Mouse (Mus musculus) CH12.LX (cell line): Measurements from ENCODE around the gene Pakap.

Experiments
- CHD2 ChIP-seq: IDR thresholded peaks from 2 replicates; pipeline ENCODE4 v1.6.1; 2011; ENCODE audit warnings: low read length, improper control_type of control experiment
- CTCF ChIP-seq, 2 experiments: IDR thresholded peaks in 1 of 2; conservative IDR thresholded peaks in 1 of 2; 2 replicates each; pipeline ENCODE4 v1.5.1; 2011 to 2012; ENCODE audit warnings: low read depth in 2 of 2, low read length in 2 of 2, improper control_type of control experiment in 1 of 2, inconsistent platforms in 1 of 2, mild to moderate bottlenecking in 1 of 2, moderate library complexity in 1 of 2
- E2F4 ChIP-seq: IDR thresholded peaks from 2 replicates; pipeline ENCODE4 v1.6.1; 2011; ENCODE audit warnings: low read depth, low read length, improper control_type of control experiment; ENCODE audit not compliant: insufficient replicate concordance
- KAT2A ChIP-seq: IDR thresholded peaks from 2 replicates; pipeline ENCODE4 v1.6.1; 2012; ENCODE audit warnings: low read length, improper control_type of control experiment, inconsistent platforms; ENCODE audit not compliant: insufficient replicate concordance
- NELFE ChIP-seq: IDR thresholded peaks from 2 replicates; pipeline ENCODE4 v1.6.1; 2011; ENCODE audit warnings: low read depth, low read length, improper control_type of control experiment
- POLR2A ChIP-seq: IDR thresholded peaks from 2 replicates; pipeline ENCODE4 v1.6.1; 2011; ENCODE audit warnings: low read depth, mild to moderate bottlenecking, improper control_type of control experiment, low read length

GRCm38 (mm10) chr4:57677916-57678315, 109.9 kb downstream of the Pakap start:
- TF ChIP-seq CHD2 (no peak), POLR2A (no peak), E2F4 (no peak), CTCF (conservative IDR thresholded peaks at IDR 0.05 in 1 of 2, IDR thresholded peaks at IDR 0.05 in 1 of 2; ENCODE audit: low read depth in 2 of 2, low read length in 2 of 2) (no peak), NELFE (no peak), KAT2A (no peak)
